Mouse (Mus musculus): ENCODE measurements around the gene Apeh. TPM values are rescaled to one million over a fixed set of nuclear protein-coding genes. Genes with fewer than 3 reads are reported as not detected.

The Apeh gene
- total RNA-seq, 2 experiments from 2014 or later = 79.0 to 83.2 TPM

GRCm38 (mm10) chr9:108054331-108055040 is 39.9 kb downstream of the Apeh start:
- no peak for ATAC-seq (replicated peaks; ENCODE audit: poor library complexity, severe bottlenecking)

GRCm38 (mm10) chr9:108053665-108054225 is 40.7 kb downstream of the Apeh start:
- no peak for ATAC-seq (replicated peaks; ENCODE audit: poor library complexity, severe bottlenecking)

- peak; percentile 72 for ATAC-seq (replicated peaks; ENCODE audit: poor library complexity, severe bottlenecking)
Measured at GRCm38 (mm10) chr9:108052885-108053664, 41.3 kb downstream of the Apeh start, which contains the start of gene Amigo3. Amigo3 (plus strand) TSS chr9:108053159.

GRCm38 (mm10) chr9:108052411-108052810 is 42.0 kb downstream of the Apeh start:
- no peak for ATAC-seq (replicated peaks; ENCODE audit: poor library complexity, severe bottlenecking)

GRCm38 (mm10) chr9:108051931-108052220 is 42.5 kb downstream of the Apeh start:
- no peak for ATAC-seq (replicated peaks; ENCODE audit: poor library complexity, severe bottlenecking)

GRCm38 (mm10) chr9:108051184-108051930 is 43.0 kb downstream of the Apeh start:
- ATAC-seq (replicated peaks; ENCODE audit: poor library complexity, severe bottlenecking) = no peak

GRCm38 (mm10) chr9:108049561-108050251 is 44.7 kb downstream of the Apeh start:
- peak; percentile 41 for ATAC-seq (replicated peaks; ENCODE audit: poor library complexity, severe bottlenecking)

GRCm38 (mm10) chr9:108049016-108049455 is 45.4 kb downstream of the Apeh start, which contains the start of gene Gmppb:
Gmppb (plus strand) TSS chr9:108049242.
- peak; percentile 74 for ATAC-seq (replicated peaks; ENCODE audit: poor library complexity, severe bottlenecking)

GRCm38 (mm10) chr9:108048566-108048955 is 45.8 kb downstream of the Apeh start:
- no peak for ATAC-seq (replicated peaks; ENCODE audit: poor library complexity, severe bottlenecking)

- ATAC-seq (replicated peaks; ENCODE audit: poor library complexity, severe bottlenecking) = no peak
Measured at GRCm38 (mm10) chr9:108047601-108048565, 46.5 kb downstream of the Apeh start.

- ATAC-seq (replicated peaks; ENCODE audit: poor library complexity, severe bottlenecking) = no peak
Measured at GRCm38 (mm10) chr9:108046582-108046981, 47.8 kb downstream of the Apeh start.

GRCm38 (mm10) chr9:108044751-108045492 is 49.5 kb downstream of the Apeh start:
- ATAC-seq (replicated peaks; ENCODE audit: poor library complexity, severe bottlenecking) = no peak

Other genes starting within 250 kb of the Apeh start
- 99.9 and 115 TPM in 2 replicates for gene Rbm6, start 221.4 kb downstream of the Apeh start, total RNA-seq (2014; fragmentation: Nextera tagmentation)
- 110 and 125 TPM in 2 replicates for gene Rbm6, start 221.4 kb downstream of the Apeh start, total RNA-seq (2017)
- gene Mon1a, start 206.5 kb downstream of the Apeh start, total RNA-seq (2014; fragmentation: Nextera tagmentation) = 6.1 and 9.3 TPM in 2 replicates
- gene Mon1a, start 206.5 kb downstream of the Apeh start, total RNA-seq (2017) = 16.5 and 19.5 TPM in 2 replicates
- gene Mst1r, start 187.7 kb downstream of the Apeh start, total RNA-seq (2014; fragmentation: Nextera tagmentation) = not detected in 2 replicates
- 0.26 and 6.3 TPM in 2 replicates for gene Mst1r, start 187.7 kb downstream of the Apeh start, total RNA-seq (2017)
- gene Actl11, start 166.1 kb downstream of the Apeh start, total RNA-seq (2014; fragmentation: Nextera tagmentation) = not detected in 2 replicates
- not detected in 2 replicates for gene Actl11, start 166.1 kb downstream of the Apeh start, total RNA-seq (2017)
- not detected in 2 replicates for gene Camkv, start 158.9 kb downstream of the Apeh start, total RNA-seq (2014; fragmentation: Nextera tagmentation)
- gene Camkv, start 158.9 kb downstream of the Apeh start, total RNA-seq (2017) = not detected in 2 replicates
- gene Traip, start 144.5 kb downstream of the Apeh start, total RNA-seq (2014; fragmentation: Nextera tagmentation) = 11.1 and 19.4 TPM in 2 replicates
- gene Traip, start 144.5 kb downstream of the Apeh start, total RNA-seq (2017) = 24.0 and 29.7 TPM in 2 replicates
- gene Uba7, start 119.1 kb downstream of the Apeh start, total RNA-seq (2014; fragmentation: Nextera tagmentation) = 79.1 and 88.9 TPM in 2 replicates
- 21.4 and 33.4 TPM in 2 replicates for gene Uba7, start 119.1 kb downstream of the Apeh start, total RNA-seq (2017)
- gene Gm20661, start 111.5 kb downstream of the Apeh start, total RNA-seq (2014; fragmentation: Nextera tagmentation) = 0.47 TPM in 1 of 2 replicates, not detected in the other
- not detected in 2 replicates for gene Gm20661, start 111.5 kb downstream of the Apeh start, total RNA-seq (2017)
- 16.7 and 29.9 TPM in 2 replicates for gene Inka1, start 108.7 kb downstream of the Apeh start, total RNA-seq (2014; fragmentation: Nextera tagmentation)
- gene Inka1, start 108.7 kb downstream of the Apeh start, total RNA-seq (2017) = 18.6 and 23.2 TPM in 2 replicates
- gene Cdhr4, start 102.1 kb downstream of the Apeh start, total RNA-seq (2014; fragmentation: Nextera tagmentation) = 3.0 TPM in 1 of 2 replicates, not detected in the other
- 0.69 TPM in 1 of 2 replicates, not detected in the other for gene Cdhr4, start 102.1 kb downstream of the Apeh start, total RNA-seq (2017)
- gene Gm20662, start 98.3 kb downstream of the Apeh start, total RNA-seq (2014; fragmentation: Nextera tagmentation) = 0.62 and 5.3 TPM in 2 replicates
- not detected in 2 replicates for gene Gm20662, start 98.3 kb downstream of the Apeh start, total RNA-seq (2017)
- 27.1 TPM in 2 replicates for gene Ip6k1, start 92.1 kb downstream of the Apeh start, total RNA-seq (2014; fragmentation: Nextera tagmentation)
- 31.6 and 42.7 TPM in 2 replicates for gene Ip6k1, start 92.1 kb downstream of the Apeh start, total RNA-seq (2017)
- gene Gmppb, start 45.4 kb downstream of the Apeh start, total RNA-seq (2014; fragmentation: Nextera tagmentation) = 14.1 and 15.1 TPM in 2 replicates
- 16.1 and 41.8 TPM in 2 replicates for gene Gmppb, start 45.4 kb downstream of the Apeh start, total RNA-seq (2017)
- 2.2 and 3.4 TPM in 2 replicates for gene Amigo3, start 41.4 kb downstream of the Apeh start, total RNA-seq (2014; fragmentation: Nextera tagmentation)
- gene Amigo3, start 41.4 kb downstream of the Apeh start, total RNA-seq (2017) = 2.2 and 3.1 TPM in 2 replicates
- 0.67 TPM in 1 of 2 replicates, not detected in the other for gene Mst1, start 14.2 kb downstream of the Apeh start, total RNA-seq (2014; fragmentation: Nextera tagmentation)
- 0.34 and 1.6 TPM in 2 replicates for gene Mst1, start 14.2 kb downstream of the Apeh start, total RNA-seq (2017)
- gene Rnf123, start 11.3 kb downstream of the Apeh start, total RNA-seq (2014; fragmentation: Nextera tagmentation) = 64.5 and 75.3 TPM in 2 replicates
- gene Rnf123, start 11.3 kb downstream of the Apeh start, total RNA-seq (2017) = 29.7 and 30.3 TPM in 2 replicates
- gene Bsn, start 95.8 kb upstream of the Apeh start, total RNA-seq (2014; fragmentation: Nextera tagmentation) = 6.2 and 9.0 TPM in 2 replicates
- gene Bsn, start 95.8 kb upstream of the Apeh start, total RNA-seq (2017) = 3.2 and 3.7 TPM in 2 replicates
- 12.5 and 20.8 TPM in 2 replicates for gene Dag1, start 169.4 kb upstream of the Apeh start, total RNA-seq (2014; fragmentation: Nextera tagmentation)
- 3.3 and 4.6 TPM in 2 replicates for gene Dag1, start 169.4 kb upstream of the Apeh start, total RNA-seq (2017)
- gene Nicn1, start 195.8 kb upstream of the Apeh start, total RNA-seq (2014; fragmentation: Nextera tagmentation) = 8.7 and 9.8 TPM in 2 replicates
- 5.2 and 10.7 TPM in 2 replicates for gene Nicn1, start 195.8 kb upstream of the Apeh start, total RNA-seq (2017)
- 0.19 and 0.70 TPM in 2 replicates for gene Amt, start 202.2 kb upstream of the Apeh start, total RNA-seq (2014; fragmentation: Nextera tagmentation)
- gene Amt, start 202.2 kb upstream of the Apeh start, total RNA-seq (2017) = 1.8 TPM in 1 of 2 replicates, not detected in the other
- 256 and 296 TPM in 2 replicates for gene Rhoa, start 211.5 kb upstream of the Apeh start, total RNA-seq (2014; fragmentation: Nextera tagmentation)
- gene Rhoa, start 211.5 kb upstream of the Apeh start, total RNA-seq (2017) = 242 and 247 TPM in 2 replicates
- gene Tcta, start 211.6 kb upstream of the Apeh start, total RNA-seq (2014; fragmentation: Nextera tagmentation) = 13.7 and 16.6 TPM in 2 replicates
- gene Tcta, start 211.6 kb upstream of the Apeh start, total RNA-seq (2017) = 4.1 and 6.7 TPM in 2 replicates
- gene Gpx1, start 244.3 kb upstream of the Apeh start, total RNA-seq (2014; fragmentation: Nextera tagmentation) = 2,602 and 2,684 TPM in 2 replicates
- 1,938 and 2,180 TPM in 2 replicates for gene Gpx1, start 244.3 kb upstream of the Apeh start, total RNA-seq (2017)